Mouse (Mus musculus): Measurements from ENCODE around the gene Angpt4. TPM values are rescaled to one million over a fixed set of nuclear protein-coding genes. Genes with fewer than 3 reads are reported as not detected.

The Angpt4 gene
- total RNA-seq, 2 experiments from 2014 or later, result not detected

DNA sequence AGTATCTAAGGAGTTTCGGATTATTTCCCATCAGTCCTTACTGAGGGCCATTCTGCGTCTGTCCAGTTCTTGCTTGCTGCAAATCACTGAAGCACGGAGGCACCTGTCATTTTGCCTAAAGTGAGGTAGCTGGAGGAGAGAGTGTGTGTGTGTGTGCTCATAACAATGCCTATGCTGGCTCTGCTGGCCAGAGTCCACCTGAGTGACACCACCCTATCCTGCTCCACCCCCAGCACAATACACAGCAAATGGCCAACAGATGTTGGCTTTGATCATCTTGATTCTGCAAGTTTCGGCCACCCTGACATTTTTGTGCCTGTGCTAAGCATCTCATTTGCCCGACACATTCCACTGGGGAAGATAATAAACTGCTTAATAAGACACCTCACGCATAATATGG, 67.5 kb downstream of the Angpt4 start:
- no peak overlapping the region for H3K4me3 ChIP-seq
- no peak for DNase-seq (ENCODE audit: extremely low spot score in 1 of 2, low spot score in 2 of 2)
- TF ChIP-seq CTCF (IDR thresholded peaks at IDR 0.05), result no peak
- H3K27ac ChIP-seq, result no peak overlapping the region
- intact Hi-C loops (cut with DNase I), result no loop called here

GRCm38 (mm10) chr2:151979470-151980354, 68.7 kb downstream of the Angpt4 start, which contains the start of gene Fam110a:
Fam110a (minus strand) TSS chr2:151980219.
- no peak; the same call in 1 of the 2 replicates for TF ChIP-seq CTCF (IDR thresholded peaks at IDR 0.05)
- DNase-seq (ENCODE audit: extremely low spot score in 1 of 2, low spot score in 2 of 2), result peak; percentile 90
- Histone ChIP-seq H3K4me3 (peak within 1 kb of the TSS; percentile 74), H3K27ac (peak within 1 kb of the TSS; percentile 90)
- intact Hi-C loops (cut with DNase I), result no loop called here

DNA sequence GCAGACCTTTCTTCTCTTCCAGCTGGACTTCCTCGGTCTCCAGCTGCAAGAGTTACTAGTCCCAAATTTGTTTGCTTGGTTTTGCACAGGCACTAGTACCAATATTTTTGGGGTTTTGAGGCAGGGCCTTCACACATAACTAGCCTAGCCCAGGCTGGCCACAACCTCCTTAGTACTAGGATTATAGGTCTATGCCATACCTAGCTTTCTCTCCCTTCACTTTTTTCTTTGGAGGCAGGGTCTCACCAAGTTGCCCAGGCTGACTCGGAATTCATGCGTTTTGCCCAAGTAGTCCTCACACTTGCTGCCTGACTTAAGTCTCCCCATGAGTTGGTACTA, 69.3 kb downstream of the Angpt4 start:
- TF ChIP-seq CTCF (IDR thresholded peaks at IDR 0.05), result no peak

GRCm38 (mm10) chr2:151981268-151981667, 70.3 kb downstream of the Angpt4 start:
- intact Hi-C loops (cut with DNase I), result no loop called here
- H3K4me3 ChIP-seq, result no peak overlapping the region
- TF ChIP-seq CTCF (IDR thresholded peaks at IDR 0.05), result no peak
- H3K27ac ChIP-seq, result no peak overlapping the region
- no peak for DNase-seq (ENCODE audit: extremely low spot score in 1 of 2, low spot score in 2 of 2)

More for the DNA sequence above, 69.3 kb downstream of the Angpt4 start:
- intact Hi-C loops (cut with DNase I), result no loop called here
- H3K27ac ChIP-seq, result peak overlapping the region; percentile 56; the same call in 1 of the 2 replicates
- peak overlapping the region; percentile 74 for H3K4me3 ChIP-seq
- no peak for DNase-seq (ENCODE audit: extremely low spot score in 1 of 2, low spot score in 2 of 2)

GRCm38 (mm10) chr2:151982476-151982875, 71.5 kb downstream of the Angpt4 start:
- no peak for DNase-seq (ENCODE audit: extremely low spot score in 1 of 2, low spot score in 2 of 2)
- TF ChIP-seq CTCF (IDR thresholded peaks at IDR 0.05), result no peak
- H3K4me3 ChIP-seq, result no peak overlapping the region
- intact Hi-C loops (cut with DNase I), result no loop called here
- no peak overlapping the region for H3K27ac ChIP-seq

DNA sequence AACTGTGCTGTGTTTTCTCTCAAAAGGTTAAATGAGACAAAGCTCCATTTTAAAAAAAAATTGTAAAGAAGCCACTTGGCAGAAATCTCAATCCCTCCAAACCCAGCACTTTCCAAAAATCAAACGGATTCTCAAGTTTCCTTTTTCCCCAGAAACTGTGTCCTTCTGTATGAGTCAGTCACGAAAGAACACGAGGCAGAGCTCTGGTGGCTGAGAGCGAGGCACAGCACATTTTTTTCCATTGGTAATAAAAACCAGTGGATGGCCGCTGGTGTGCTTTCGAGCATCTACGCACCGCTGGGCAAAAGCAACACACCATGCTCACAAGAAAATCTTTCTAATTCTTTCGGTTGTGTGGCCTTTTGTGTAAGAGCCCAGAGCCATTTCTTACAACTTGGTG, 73.0 kb downstream of the Angpt4 start:
- no peak for DNase-seq (ENCODE audit: extremely low spot score in 1 of 2, low spot score in 2 of 2)
- intact Hi-C loops (cut with DNase I), result no loop called here
- Histone ChIP-seq H3K4me3 (no peak overlapping the region), H3K27ac (no peak overlapping the region)
- no peak for TF ChIP-seq CTCF (IDR thresholded peaks at IDR 0.05)

DNA sequence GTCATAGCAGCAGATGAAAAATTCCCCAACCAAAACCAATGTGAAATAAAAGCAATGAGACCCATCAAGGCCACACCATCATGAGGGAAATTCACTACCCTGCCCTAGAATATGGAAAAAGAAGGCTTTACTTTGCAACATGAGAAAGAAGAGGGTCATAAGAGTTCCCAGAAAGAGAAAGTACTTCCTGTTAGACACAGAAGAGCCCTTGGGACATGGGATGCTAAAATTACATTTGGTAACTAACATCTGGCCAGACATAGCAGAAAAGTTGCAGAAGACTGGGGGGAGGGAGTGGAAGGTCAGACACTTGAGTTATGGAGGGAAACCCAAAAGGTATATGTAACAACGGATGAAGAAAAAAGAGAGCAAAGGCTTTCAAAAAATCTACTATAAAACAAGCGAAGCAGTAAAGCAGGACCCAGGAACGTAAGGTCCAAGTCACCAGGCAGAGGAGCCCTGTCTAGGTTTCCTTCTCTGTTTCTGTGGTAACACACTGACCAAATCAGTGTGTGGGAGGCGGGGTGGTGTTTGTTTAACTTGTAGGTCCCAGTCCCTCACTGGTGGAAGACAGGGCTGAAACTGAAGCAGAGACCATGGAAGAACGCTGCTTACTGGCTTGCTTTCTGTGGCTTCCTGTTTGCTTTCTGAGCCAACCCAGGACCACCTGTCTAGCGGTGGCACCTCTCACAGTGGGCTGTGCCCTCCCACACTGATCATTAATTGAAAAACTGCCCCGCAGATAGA, 74.6 kb downstream of the Angpt4 start:
- Histone ChIP-seq H3K4me3 (no peak overlapping the region), H3K27ac (no peak overlapping the region)
- intact Hi-C loops (cut with DNase I), result loop anchor here (5.0 kb wide), 1 partner anchor 1102 kb away; no protein-coding TSS in a partner anchor
- no peak for TF ChIP-seq CTCF (IDR thresholded peaks at IDR 0.05)
- no peak for DNase-seq (ENCODE audit: extremely low spot score in 1 of 2, low spot score in 2 of 2)

GRCm38 (mm10) chr2:151986958-151987357, 75.9 kb downstream of the Angpt4 start:
- Histone ChIP-seq H3K4me3 (no peak overlapping the region), H3K27ac (no peak overlapping the region)
- no peak for TF ChIP-seq CTCF (IDR thresholded peaks at IDR 0.05)
- DNase-seq (ENCODE audit: extremely low spot score in 1 of 2, low spot score in 2 of 2), result no peak
- intact Hi-C loops (cut with DNase I), result loop anchor here (5.0 kb wide), 1 partner anchor 1100 kb away; no protein-coding TSS in a partner anchor

DNA sequence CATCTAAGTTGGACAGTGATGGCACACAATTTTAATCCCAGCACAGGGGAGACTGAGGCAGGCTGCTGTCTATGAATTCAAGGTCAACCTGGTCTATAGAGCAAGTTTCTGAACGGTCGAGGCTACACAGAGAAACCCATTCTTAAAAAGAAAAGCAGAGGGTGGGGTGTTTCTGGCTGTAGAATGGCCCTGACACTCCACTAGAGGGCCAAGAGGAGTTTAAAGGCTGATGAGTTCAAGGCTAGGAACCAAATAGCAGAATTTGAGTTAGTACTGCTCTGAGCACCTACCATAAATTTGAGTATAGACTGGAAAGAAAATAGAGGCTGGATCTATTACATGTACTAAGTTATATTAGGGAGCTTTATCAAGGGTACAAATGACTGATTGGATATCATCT, 78.0 kb downstream of the Angpt4 start:
- DNase-seq (ENCODE audit: extremely low spot score in 1 of 2, low spot score in 2 of 2), result no peak
- peak; percentile 2; the same call in 1 of the 2 replicates for TF ChIP-seq CTCF (IDR thresholded peaks at IDR 0.05)
- Histone ChIP-seq H3K4me3 (no peak overlapping the region), H3K27ac (no peak overlapping the region)
- intact Hi-C loops (cut with DNase I), result loop anchor here (5.0 kb wide), 1 partner anchor 1098 kb away; no protein-coding TSS in a partner anchor

- TF ChIP-seq CTCF (IDR thresholded peaks at IDR 0.05), result no peak
- H3K27ac ChIP-seq, result no peak overlapping the region
- no peak for DNase-seq (ENCODE audit: extremely low spot score in 1 of 2, low spot score in 2 of 2)
- no peak overlapping the region for H3K4me3 ChIP-seq
- intact Hi-C loops (cut with DNase I), result loop anchor here (5.0 kb wide), 1 partner anchor 249 kb away; the partner anchor contains the start of gene Psmf1
These were observed 80.0 kb downstream of the Angpt4 start for GRCm38 (mm10) chr2:151990985-151991394.

- intact Hi-C loops (cut with DNase I), result loop anchor here (5.0 kb wide), 1 partner anchor 249 kb away; the partner anchor contains the start of gene Psmf1
- no peak overlapping the region for H3K4me3 ChIP-seq
- H3K27ac ChIP-seq, result no peak overlapping the region
- TF ChIP-seq CTCF (IDR thresholded peaks at IDR 0.05), result no peak
- no peak for DNase-seq (ENCODE audit: extremely low spot score in 1 of 2, low spot score in 2 of 2)
These were observed 80.4 kb downstream of the Angpt4 start for GRCm38 (mm10) chr2:151991446-151991845.
